Mouse (Mus musculus): ENCODE data around the gene Zzef1. TPM values are rescaled to one million over a fixed set of nuclear protein-coding genes. Genes with fewer than 3 reads are reported as not detected.

Zzef1 gene
- polyA plus RNA-seq, 2 experiments from 2014 or later = 22.1 to 25.8 TPM

DNA sequence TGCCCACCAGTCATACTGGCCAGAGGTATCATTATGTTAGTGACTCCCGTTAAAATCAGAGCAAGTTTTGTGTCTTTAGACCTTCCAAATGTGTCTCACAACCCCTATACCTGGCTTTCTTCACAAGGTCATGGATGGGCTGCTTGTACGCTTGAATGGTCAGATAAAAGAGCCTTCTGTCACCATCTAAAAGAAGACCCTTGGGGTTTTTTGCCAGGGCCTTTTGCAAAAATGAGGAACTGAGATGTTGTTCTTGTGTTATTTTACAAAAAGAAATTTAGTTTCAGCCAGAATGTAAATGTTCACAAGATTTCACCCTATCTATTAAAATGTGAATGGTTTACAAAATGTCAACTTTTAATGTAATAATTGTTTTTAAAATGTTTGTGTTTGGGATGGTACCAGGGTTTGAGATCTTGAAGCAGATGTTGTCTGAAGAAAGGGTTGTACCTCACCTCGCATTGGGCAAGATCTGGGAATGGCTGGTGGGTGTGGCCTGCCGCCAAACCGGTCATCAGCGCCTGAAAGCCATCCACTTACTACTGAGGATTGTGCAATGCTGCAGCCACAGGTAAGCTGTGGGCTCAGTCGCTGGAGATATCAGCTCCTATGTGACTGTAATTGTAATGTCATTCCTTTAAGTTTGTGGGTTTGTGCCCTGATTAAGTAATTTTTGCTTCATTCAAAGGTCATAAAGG lies 121.4 kb downstream of the Zzef1 start:
- ATAC-seq = no peak

DNA sequence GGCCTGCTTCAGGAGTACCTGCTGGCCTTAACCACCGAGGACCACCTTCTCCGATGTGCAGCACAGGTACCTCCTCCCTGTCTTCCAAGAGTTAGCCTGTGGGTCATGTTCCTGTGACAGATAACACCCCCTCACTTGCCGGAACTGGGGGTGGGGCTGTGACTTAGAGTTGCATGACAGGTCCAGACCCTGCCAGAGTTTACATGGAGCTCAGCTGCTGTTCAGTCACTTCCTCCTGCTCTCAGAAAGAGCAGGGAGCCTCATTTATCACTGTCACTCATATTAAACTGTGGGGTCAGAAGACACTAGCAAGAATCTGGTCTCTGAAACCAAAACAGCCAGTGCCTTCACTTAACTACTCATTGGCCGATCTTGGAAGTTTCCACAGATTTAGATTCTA lies 127.1 kb downstream of the Zzef1 start:
- ATAC-seq = no peak

DNA sequence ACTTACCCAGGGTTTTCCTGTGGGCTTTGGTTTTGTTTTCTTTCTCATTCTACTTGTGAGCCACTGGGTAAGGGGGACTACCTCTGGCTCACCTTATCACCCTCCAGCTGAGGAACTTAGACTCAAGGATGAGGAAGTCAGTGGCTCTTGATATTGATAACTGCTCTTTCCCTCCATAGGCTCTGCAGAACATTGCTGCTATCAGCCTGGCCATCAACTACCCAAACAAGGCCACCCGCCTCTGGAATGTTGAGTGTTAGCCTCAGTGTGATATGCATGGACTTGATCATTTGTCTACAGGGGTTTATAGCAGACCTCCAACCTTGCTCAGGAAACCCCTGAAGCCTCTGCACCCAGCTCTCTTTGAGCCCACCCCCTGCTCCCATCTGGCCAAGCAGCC lies 128.4 kb downstream of the Zzef1 start:
- ATAC-seq = no peak

DNA sequence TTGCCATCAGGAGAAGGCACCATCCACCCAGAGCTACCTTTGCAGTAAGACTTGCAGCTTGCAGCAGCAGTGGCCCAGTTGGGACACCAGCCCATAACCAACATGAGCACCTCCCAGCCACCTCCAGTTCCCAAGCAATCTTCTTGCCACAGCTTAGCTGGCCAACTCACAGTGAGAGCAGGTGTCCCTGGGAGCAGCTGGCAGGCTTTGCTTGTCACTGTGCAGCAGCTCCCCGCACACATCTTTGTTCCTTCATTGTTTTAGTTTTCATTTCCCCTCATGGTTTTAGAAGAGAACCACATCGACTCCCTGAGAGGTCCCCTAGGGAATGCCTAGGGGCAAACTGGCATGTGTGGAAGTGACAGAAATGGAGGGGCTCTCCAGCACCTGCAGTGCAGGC lies 129.0 kb downstream of the Zzef1 start:
- no peak for ATAC-seq

DNA sequence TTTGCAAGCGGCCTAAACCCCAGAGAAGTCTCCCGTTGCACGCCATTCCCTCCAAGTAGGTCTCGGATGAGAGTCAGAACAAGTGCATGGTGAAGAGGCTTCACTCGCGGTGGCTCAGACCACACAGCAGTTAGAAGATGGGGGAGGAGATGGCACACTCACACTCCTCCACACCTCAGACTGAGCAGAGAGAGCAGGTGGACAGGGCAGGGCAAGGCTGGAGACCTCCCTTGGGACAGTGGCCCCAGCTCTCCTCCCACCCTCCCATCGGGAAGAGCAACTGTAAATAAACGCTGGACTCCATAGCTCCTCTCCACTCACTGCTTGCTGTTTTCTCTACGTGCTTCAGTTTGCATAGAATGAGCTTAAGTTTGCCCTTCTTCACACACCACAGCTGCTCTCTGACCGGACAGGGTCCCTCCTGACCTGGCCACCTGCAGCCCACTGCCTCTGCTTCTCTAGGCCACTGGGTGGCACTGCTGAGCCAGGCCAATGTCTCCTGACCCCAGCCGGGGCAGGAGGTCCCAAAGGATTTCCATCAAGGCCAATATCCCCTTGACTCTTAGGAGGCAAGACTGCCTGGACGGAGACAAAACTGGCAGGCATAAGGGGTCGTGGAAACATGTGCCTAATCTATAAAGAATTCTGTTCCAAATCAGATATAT lies 130.3 kb downstream of the Zzef1 start:
- ATAC-seq = no peak

DNA sequence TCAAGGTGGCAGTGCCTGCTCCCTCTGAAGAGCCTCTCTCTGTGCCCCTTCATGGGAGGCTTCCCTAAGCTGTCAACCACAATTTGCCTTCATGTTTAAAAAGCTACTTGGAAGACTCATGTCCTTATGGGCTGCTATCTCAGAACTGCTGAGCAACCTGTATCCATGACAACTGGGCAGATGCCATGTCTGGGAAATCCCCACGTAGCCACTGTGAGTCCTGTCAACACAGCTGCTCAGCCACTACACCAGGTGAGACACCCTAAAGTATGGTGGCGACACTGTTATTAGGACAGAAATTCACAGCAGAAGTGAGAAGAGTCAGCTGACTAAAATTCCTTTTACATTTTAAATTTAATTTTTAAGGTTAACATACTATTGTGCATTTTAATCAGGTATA lies 132.5 kb downstream of the Zzef1 start:
- no peak for ATAC-seq

DNA sequence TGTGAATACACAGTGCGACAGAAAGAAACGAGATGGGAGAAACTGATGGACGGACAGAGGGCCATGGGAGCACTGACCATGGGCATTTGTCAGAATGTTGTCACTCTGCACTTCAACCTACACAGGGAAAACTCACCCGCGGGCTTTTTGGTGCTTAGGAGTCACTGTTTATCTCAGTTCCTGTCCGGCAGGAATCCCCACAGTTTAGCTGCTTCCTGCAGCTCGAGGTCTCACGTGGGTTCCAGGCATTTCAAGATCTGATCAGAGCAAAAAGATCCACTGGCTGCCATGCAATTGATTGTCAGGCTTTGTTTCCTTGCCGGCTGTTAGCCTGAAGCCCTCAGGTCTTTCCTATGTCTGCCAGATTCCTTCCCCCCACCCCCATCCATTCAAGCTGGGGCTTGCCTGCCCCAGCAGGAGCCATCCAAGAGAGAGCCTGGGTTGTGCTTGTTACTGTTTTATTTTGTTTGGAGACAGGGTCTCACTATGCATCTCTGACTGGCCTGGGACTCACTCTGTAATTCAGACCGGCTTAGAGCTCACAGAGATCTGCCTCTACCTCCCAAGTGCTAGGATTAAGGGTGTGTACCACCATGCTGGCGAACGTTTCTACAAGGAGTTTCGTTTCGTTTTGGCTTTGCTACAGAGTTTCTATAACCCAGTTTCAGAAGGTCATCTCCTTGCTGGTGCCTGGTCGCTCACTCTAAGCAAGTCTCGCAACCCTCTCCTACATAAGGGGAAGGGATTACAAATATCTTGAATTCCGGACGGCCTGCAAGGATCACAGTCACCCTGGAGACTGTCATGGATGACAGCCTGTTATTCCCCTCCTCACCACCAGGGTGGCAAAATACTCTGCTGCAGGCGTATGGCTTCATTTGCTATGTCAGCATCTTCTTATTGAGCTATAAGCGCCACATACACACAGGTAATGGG lies 144.4 kb downstream of the Zzef1 start:
- ATAC-seq = no peak

DNA sequence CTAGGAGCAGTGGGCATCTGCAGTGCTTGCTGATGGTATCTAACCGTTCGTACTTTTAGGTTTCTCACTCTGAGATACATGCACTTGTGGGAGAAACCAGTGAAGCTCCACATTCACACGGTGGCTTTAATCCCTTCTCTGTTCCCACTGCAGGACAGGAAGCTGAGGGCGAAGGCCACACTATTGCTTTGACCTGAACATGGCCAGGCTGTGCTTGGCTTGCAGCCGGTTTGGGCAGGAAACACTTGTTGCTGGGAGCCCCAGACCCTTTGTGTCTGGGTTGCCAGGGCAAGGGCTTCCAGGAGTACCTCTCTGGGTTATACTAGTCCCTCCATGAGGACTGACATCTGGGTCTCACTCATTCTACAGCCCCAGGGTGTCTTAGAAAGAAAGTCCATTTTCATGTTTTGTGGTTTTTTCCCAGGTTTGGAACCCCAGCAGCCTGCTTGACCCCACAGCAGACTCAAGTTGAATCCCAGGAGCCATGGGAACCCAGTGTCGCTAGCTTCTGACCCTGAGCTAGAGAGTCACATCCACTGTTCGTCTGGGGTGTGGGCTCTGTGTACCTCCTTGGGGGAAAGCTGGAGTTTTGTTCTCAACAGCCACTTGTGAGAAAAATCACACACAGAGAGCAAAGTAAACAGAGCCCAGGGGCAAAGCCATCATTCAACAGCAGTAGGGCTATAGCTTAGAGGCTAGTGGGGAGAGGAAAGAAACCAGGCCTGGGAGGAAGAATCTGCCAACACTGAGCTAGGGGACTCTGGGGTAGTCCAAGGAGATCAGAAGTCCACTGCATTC lies 149.2 kb downstream of the Zzef1 start:
- no peak for ATAC-seq

DNA sequence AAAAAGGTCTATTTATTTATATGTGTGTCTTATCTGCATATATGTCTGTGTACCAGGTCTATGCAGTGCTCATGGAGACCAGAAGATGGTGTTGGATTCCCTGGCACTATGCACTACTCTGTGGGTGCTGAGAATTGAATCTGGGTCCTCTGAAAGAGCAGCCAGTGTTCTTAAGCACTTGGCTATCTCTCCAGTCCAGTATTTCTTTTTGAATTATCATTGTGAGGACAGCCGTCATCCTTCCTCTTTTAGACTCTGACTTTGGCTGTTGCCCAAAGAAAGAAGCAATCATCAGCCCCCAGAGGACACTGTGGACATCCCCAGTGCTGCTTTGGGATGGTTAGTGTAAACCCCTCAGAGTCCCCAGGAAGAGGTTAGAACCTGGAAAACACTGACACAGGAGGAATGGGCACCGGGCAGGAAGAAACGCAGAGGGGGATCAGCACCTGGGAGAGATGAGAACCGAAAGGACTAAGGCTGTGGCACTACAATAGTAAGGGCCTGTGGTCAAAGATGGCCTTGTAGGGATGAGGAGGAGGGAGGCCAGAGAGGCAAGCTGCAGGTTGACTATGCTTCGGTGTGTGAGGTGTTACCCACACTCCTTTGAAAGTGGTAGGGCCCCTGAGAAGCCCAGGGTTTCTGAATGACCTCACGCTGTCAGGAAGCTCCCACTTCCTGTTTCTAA lies 150.0 kb downstream of the Zzef1 start:
- no peak for ATAC-seq

DNA sequence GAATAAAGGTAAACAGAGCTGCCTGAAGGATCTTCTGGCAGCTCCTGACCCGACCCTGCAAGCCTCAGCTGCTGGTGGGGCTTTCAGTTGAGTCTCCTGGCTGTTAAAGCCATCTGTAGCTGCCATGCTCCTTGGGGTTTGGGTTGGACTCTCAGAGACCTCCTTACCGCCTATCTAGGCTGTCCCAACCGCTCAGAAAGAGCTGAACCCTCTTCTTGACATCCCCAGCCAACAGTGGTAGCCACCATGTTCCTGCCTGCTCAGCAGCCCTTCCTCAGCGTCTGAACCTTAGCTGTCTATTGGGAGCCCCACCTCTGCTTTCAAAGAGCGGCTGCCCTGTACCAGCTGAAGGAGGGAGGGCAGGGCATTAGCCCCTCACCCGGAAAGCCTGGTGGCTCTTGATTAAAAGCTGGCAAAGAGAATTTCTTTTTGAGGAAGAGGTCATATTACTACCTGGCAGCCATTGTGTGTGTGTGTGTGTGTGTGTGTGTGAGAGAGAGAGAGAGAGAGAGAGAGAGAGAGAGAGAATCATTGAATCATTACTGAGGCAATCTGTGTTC lies 150.6 kb downstream of the Zzef1 start:
- no peak for ATAC-seq

DNA sequence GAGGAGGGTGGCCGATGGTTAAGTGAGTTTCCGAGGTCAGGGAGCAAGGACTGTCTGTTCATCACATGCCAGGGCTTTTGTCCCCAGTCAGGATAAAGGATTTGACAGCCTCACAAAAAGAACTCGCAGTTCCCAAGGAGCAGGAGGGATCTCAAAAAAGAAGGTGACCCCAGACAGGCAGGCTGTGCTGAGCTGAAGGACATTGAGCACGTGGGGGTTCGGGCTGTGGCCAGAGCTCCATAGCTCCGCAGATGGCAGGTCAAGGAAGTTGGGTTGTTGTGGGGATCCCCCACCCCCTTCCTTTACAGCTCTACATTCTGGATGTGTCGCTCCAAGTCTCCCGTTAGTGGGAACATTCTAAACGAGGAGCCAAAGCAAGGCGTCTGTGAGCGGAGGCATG lies 151.8 kb downstream of the Zzef1 start:
- no peak for ATAC-seq

DNA sequence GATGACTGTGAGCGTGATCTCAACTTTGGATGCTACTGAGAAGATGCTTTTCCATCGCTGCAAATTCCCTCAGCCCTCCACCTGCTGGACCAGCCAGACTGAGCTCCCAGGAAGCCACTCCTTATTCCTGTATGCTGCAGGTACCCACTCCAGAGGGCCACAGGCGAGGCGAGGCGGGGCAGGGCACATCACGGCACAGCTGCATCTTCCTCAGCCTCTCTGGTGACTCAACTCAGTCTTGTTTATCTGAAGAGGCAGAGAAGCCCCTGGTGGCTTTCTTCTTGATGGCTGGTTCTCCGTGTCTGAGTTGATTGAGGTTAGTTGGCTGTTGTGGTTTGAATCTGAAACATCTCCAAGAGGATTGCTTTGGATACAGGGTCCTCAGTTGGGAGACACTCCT lies 152.2 kb downstream of the Zzef1 start:
- ATAC-seq = no peak

DNA sequence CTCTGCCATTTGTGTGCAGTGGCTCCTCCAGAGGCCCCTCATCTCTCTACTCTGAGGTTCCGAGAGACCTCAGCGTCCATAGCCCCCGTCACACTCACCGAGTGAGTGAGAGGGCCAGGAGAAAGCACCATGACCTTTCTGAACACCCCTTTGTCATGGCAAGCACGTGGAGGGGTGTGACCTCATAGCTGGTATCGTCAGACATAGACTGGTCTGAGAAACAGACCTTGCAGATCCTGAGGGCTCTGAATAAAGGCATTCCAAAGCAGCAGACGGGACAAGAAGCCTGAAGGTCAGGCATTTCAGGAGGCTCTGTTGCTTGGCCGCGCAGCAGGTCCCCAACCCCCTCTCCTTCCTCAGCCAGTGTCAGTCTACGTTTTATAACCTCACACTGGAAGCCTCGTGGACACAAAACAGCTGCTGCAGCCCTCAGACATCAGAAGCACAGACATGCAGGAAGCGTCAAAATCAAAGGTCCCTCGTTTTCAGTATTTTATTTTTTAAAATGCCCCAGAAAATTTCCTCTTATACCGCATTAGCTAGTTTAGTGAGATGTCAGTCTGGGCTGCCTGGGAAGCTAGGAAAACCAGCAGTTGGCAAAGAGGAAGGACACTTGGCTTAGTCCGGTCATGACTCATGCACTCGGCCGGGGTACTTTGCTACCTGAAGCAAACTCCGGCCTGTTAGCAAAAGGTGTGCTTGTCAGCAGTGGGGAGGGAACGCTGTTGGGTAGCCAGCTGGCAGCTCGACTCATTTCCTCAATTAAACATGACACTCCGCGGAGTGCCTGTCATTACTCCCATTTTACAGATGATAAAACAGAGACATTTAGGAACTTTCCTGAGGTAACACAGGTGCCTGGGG lies 155.3 kb downstream of the Zzef1 start:
- ATAC-seq = no peak

DNA sequence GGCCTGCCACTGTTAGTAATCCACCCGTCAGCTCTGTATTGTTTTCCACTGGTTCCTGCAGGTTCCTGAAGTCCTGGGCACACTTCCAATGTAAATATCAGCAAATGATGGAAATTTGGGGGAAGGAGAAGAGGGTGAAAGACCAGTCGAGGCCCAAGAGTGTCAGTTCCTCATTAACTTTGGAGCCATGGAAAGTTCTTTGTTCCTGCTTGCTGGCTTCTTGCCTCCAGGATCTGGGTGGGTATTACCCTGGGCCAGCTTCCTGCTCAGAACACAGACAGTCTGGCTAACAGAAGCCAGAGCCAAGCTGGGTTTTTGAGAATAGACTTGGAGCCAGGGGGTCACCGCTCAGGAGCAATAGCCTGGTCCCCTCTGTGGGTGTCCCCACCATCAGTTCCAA lies 156.2 kb downstream of the Zzef1 start:
- ATAC-seq = no peak

DNA sequence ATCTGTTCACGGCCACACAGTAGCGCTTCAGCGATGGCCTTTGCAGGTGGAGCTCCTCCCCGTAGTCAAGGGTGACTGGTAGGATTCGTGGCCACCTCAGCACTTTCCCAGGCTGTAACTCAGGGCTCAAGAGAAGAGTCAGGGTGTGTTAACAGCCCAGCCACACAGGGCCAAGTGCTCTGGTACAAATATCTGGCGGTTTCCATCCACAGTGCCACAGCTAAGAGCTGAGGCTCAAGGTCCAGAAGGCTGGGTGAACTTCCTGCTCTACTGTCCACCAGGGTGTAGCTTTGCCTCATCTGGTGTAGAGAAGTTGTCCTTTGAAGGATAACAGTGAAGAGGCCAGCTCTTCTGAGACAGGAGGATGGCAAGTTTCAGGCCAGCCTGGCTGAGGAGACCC lies 156.7 kb downstream of the Zzef1 start:
- ATAC-seq = no peak

DNA sequence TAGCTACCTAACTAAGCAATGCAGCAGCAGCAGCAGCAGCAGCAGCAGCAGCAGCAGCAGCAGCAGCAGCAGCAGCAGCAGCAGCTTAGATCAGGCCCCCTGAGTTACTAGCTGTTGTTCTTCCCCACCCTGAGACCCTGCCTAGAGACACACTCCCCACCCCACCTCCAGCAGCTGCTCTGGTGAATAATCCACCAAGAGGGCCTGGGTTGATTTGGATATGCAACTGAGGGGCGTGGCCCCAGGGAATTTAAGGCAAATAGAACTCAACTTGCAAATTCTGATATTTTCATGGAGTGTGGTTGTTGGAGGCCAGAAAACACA lies 157.1 kb downstream of the Zzef1 start:
- ATAC-seq = no peak

DNA sequence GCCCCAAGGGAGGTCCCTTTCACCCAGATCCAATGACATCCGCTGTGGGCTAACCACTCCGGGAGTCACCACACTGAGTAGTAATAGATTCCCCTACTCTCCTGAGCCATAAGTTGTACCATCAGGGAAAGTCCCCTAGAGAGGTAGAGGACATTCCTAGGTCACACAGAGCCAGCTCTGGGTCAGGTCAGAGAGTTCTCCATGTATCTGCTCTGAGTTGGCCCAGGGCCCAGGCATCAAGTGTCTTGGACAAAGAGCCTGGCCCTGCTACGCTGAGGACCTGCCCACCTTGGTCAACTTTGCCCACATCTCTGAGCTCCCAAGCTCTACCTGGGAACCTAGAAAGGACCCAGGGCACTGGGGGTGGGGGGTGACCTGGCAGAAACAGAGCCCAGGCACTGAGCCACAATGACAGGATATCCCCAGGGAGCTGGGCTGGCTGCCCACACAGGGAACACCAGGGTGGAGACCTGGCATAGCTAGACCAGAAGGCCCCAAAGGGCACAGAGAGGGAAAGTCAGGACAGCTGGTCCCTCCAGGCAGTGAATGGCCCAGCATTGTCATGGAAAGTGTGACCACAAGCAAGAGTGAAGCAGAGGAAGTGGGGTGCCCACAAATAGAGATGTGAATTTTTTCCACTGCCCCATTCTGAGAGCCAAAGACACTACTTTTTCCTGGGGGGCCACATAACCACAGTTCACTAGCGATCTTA lies 157.6 kb downstream of the Zzef1 start:
- peak; percentile 64 for ATAC-seq

DNA sequence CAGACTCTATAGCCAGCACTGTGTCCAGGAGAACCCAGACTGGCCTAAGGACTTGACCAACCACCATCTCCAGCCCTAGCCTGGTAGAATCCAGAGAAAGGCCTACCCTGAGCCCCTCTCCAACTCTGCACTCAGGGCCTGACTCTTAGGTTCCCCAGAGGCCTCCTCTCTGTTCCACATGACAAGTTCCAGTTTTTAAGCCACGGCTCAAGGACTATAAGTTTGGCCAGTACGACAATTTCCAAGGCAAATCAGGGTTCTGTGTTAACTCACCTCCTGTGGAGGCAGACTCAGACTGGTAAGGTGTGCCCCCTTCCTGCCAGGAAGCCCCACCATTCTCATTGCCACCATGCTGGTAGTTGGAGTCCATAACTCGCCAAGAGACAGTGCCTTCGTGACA lies 158.2 kb downstream of the Zzef1 start:
- no peak for ATAC-seq

DNA sequence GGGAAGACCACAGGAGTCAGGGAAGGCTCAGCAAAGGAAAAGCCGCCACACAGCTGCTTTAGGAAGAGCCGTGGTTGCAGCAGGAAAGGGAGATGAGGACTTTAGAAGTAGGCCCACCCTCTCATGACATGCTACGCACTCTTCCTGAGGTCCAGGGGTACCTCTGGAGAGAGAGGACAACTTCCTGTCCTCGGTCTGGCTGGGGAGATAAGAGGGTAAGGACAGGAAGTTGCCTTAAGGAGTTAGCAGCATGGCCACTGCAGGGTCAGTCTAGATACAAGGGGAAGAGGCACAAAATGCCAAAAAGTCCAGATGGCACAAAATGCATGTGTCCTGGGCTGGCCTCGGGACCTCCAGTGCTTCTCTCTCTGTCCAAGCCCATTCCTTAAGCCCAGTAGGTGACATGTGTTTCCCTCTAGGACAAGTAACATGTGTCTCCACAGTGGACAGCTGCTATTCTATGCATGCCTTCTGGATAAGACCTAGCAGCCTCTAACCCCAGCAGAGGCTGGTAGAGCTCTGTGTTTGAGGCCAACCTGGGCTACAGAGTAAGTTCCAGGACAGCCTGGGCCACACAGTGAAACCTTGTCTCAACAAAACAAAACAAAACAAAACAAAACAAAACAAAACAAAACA lies 159.4 kb downstream of the Zzef1 start:
- ATAC-seq = no peak

DNA sequence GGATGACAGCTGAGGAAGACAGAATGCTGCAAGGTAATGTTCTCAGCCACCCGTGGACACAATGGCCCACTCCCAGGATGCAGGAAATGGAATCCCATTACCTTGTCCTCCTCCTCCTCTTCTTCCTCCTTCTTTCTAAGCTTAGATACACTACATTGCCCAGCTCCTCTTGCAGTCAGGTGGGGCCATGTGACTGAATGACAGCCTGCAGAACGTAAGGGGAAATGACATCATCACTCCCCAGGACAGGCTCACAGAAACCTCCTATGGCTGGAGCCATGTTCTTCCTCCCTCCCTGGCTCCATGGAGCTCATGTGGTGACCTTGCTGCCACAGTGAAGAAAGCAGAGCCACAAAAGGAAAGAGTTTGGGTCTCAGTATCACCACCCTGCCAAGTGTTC lies 161.3 kb downstream of the Zzef1 start:
- no peak for ATAC-seq

All from activated CD4-positive, CD25-positive, alpha-beta regulatory T cell, adult 4 months (primary cell).